Mouse (Mus musculus) erythroblast, embryonic 14.5 days (primary cell): ENCODE measurements around the gene Ctsd. TPM values are rescaled to one million over a fixed set of nuclear protein-coding genes. Genes with fewer than 3 reads are reported as not detected.

Experiments used
- H3K27me3 ChIP-seq: 2 replicates; pipeline ENCODE4 v1.6.1; 2012; ENCODE audit warnings: inconsistent platforms; ENCODE audit not compliant: control insufficient read depth
- H3K36me3 ChIP-seq: 2 replicates; pipeline ENCODE4 v1.6.1; 2012; ENCODE audit warnings: mild to moderate bottlenecking, inconsistent platforms; ENCODE audit not compliant: control insufficient read depth
- H3K4me1 ChIP-seq: 2 replicates; pipeline ENCODE4 v1.6.1; 2012; ENCODE audit warnings: inconsistent platforms; ENCODE audit not compliant: control insufficient read depth
- H3K4me3 ChIP-seq: replicated peaks from 2 replicates; pipeline ENCODE3; 2012; ENCODE audit warnings: moderate library complexity, mild to moderate bottlenecking, inconsistent platforms
- H3K9me3 ChIP-seq: 2 replicates; pipeline ENCODE4 v1.6.1; 2012; ENCODE audit warnings: low read length, inconsistent platforms, mixed read lengths; ENCODE audit not compliant: control insufficient read depth
- GATA1 ChIP-seq: IDR thresholded peaks from 2 replicates; pipeline ENCODE4 v1.6.1; 2012; ENCODE audit warnings: low read length, inconsistent platforms, mixed read lengths
- TAL1 ChIP-seq: IDR thresholded peaks from 3 replicates; pipeline ENCODE4 v1.6.1; 2012; ENCODE audit warnings: low read length, inconsistent platforms, mixed read lengths
- polyA plus RNA-seq: library from polyadenylated mRNA; stranded (reverse); fragments of >175 nt; gene quantifications from 2 replicates; pipeline ENCODE4 v1.2.3, GENCODE M21; 2012

Ctsd gene
- polyA plus RNA-seq, 1 experiment = 14.4 TPM

- H3K27me3 ChIP-seq = no peaks in the 10 kb centered on the region
- H3K4me1 ChIP-seq = peaks cover 24% of the 10 kb centered on the region
- no peak for TF ChIP-seq TAL1
- no peak for TF ChIP-seq GATA1
Measured at GRCm38 (mm10) chr7:142403591-142403990, 15.8 kb upstream of the Ctsd start.

GRCm38 (mm10) chr7:142400750-142401142 lies 12.9 kb upstream of the Ctsd start:
- Histone ChIP-seq H3K36me3 (no peaks in the 10 kb centered on the region; the same call in 1 of the 2 replicates), H3K4me1 (peaks cover 38% of the 10 kb centered on the region), H3K27me3 (no peaks in the 10 kb centered on the region), H3K4me3 (no peak overlapping the region), H3K9me3 (no peaks in the 10 kb centered on the region)
- TF ChIP-seq GATA1 (no peak), TAL1 (no peak)

More at GRCm38 (mm10) chr7:142403591-142403990, 15.8 kb upstream of the Ctsd start:
- no peaks in the 10 kb centered on the region for H3K36me3 ChIP-seq
- H3K9me3 ChIP-seq = no peaks in the 10 kb centered on the region
- no peak overlapping the region for H3K4me3 ChIP-seq

- Histone ChIP-seq H3K4me3 (no peak overlapping the region), H3K27me3 (no peaks in the 10 kb centered on the region), H3K4me1 (peaks cover 43% of the 10 kb centered on the region), H3K9me3 (no peaks in the 10 kb centered on the region), H3K36me3 (no peaks in the 10 kb centered on the region; the same call in 1 of the 2 replicates)
- TF ChIP-seq TAL1 (no peak), GATA1 (no peak)
Measured at GRCm38 (mm10) chr7:142400112-142400749, 12.4 kb upstream of the Ctsd start.

- H3K36me3 ChIP-seq = no peaks in the 10 kb centered on the region; the same call in 1 of the 2 replicates
- peaks cover 51% of the 10 kb centered on the region for H3K4me1 ChIP-seq
- no peaks in the 10 kb centered on the region for H3K27me3 ChIP-seq
- no peak overlapping the region for H3K4me3 ChIP-seq
- TF ChIP-seq TAL1 (no peak; the same call in 2 of the 3 replicates), GATA1 (no peak)
- no peaks in the 10 kb centered on the region for H3K9me3 ChIP-seq
Measured at GRCm38 (mm10) chr7:142399250-142399649, 11.4 kb upstream of the Ctsd start.

- TF ChIP-seq TAL1 (no peak), GATA1 (no peak)
- H3K4me3 ChIP-seq = no peak overlapping the region
- H3K27me3 ChIP-seq = no peaks in the 10 kb centered on the region
- peaks cover 58% of the 10 kb centered on the region for H3K4me1 ChIP-seq
- no peaks in the 10 kb centered on the region; the same call in 1 of the 2 replicates for H3K36me3 ChIP-seq
- H3K9me3 ChIP-seq = no peaks in the 10 kb centered on the region
Measured at GRCm38 (mm10) chr7:142398052-142398451, 10.2 kb upstream of the Ctsd start.

- Histone ChIP-seq H3K9me3 (no peaks in the 10 kb centered on the region), H3K4me3 (no peak overlapping the region), H3K36me3 (no peaks in the 10 kb centered on the region; the same call in 1 of the 2 replicates), H3K27me3 (no peaks in the 10 kb centered on the region), H3K4me1 (peaks cover 73% of the 10 kb centered on the region)
- TF ChIP-seq TAL1 (no peak), GATA1 (no peak)
Measured at GRCm38 (mm10) chr7:142396611-142397010, 8.8 kb upstream of the Ctsd start.

GRCm38 (mm10) chr7:142395472-142395871 lies 7.6 kb upstream of the Ctsd start:
- Histone ChIP-seq H3K36me3 (no peaks in the 10 kb centered on the region; the same call in 1 of the 2 replicates), H3K4me1 (peaks cover 81% of the 10 kb centered on the region), H3K4me3 (no peak overlapping the region), H3K9me3 (no peaks in the 10 kb centered on the region), H3K27me3 (no peaks in the 10 kb centered on the region)
- TF ChIP-seq GATA1 = peak; percentile 14; the same call in 1 of the 2 replicates
- peak; percentile 33; the same call in 2 of the 3 replicates for TF ChIP-seq TAL1

GRCm38 (mm10) chr7:142394261-142395190 lies 6.7 kb upstream of the Ctsd start:
- H3K4me3 ChIP-seq = no peak overlapping the region
- no peaks in the 10 kb centered on the region; the same call in 1 of the 2 replicates for H3K36me3 ChIP-seq
- no peaks in the 10 kb centered on the region for H3K9me3 ChIP-seq
- H3K27me3 ChIP-seq = no peaks in the 10 kb centered on the region
- H3K4me1 ChIP-seq = peaks cover 83% of the 10 kb centered on the region
- TF ChIP-seq TAL1 (no peak), GATA1 (no peak)

GRCm38 (mm10) chr7:142393191-142393590 lies 5.4 kb upstream of the Ctsd start:
- Histone ChIP-seq H3K4me1 (peaks cover 91% of the 10 kb centered on the region), H3K27me3 (no peaks in the 10 kb centered on the region)

More at GRCm38 (mm10) chr7:142393191-142393590, 5.4 kb upstream of the Ctsd start:
- TF ChIP-seq TAL1 (no peak), GATA1 (no peak)
- Histone ChIP-seq H3K36me3 (no peaks in the 10 kb centered on the region; the same call in 1 of the 2 replicates), H3K4me3 (peak overlapping the region; percentile 3), H3K9me3 (no peaks in the 10 kb centered on the region)
